Mouse (Mus musculus): ENCODE measurements around the gene Rp9. TPM values are rescaled to one million over a fixed set of nuclear protein-coding genes. Genes with fewer than 3 reads are reported as not detected.
A peak's percentile ranks its signal among the peaks of the same experiment; 100 is the strongest.
"Not testable (repeated sequence)": the region's sequence is repeated elsewhere in the genome, so short reads cannot be mapped to it uniquely, and the experiment has no call there.

Rp9 gene
- polyA plus RNA-seq, 1 experiment from 2014 or later, result 42.2 TPM

DNA sequence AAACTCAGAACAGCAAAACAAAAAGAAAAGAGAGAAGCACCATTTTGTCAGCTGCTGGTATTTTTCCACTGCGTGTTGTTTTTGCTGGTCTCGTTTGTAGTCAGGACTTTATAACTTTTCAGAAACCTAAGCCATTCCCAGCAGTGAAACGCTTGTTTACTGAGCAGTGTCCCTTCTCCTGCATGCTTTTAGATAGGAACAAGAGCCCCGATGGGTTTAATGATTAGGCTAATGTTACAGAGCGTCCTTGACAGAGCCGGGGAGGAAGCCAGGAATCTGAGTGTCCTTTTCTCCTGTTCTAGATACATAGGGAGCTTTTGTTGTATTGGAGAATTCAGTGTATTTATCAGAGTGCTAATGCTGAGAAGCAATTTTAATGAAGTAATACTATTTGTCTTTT, 52.0 kb downstream of the Rp9 start:
- Histone ChIP-seq H3K27me3 (ENCODE audit: insufficient read depth, low read length) (no peaks in the 10 kb centered on the region), H3K4me2 (ENCODE audit: low read depth, low read length) (no peak overlapping the region; the same call in 1 of the 2 replicates), H3K9me3 (ENCODE audit: low read length) (no peaks in the 10 kb centered on the region), H3K4me1 (ENCODE audit: insufficient read depth) (no peaks in the 10 kb centered on the region), H3K36me3 (replicated peaks; ENCODE audit: insufficient read depth, low read length) (no peaks in the 10 kb centered on the region), H3K4me3 (ENCODE audit: low read depth, low read length) (no peak overlapping the region), H3K27ac (ENCODE audit: low read depth) (no peak overlapping the region), H3K9ac (replicated peaks) (no peak overlapping the region)
- 49% methylated on average over 6 of the region's 6 CpGs for WGBS (ENCODE audit: insufficient replicate concordance)
- no peak for DNase-seq
- TF ChIP-seq EP300 (IDR thresholded peaks at IDR 0.05; ENCODE audit: low read depth) (no peak), CTCF (IDR thresholded peaks at IDR 0.05; ENCODE audit: low read depth) (no peak)
- no peak for ATAC-seq

DNA sequence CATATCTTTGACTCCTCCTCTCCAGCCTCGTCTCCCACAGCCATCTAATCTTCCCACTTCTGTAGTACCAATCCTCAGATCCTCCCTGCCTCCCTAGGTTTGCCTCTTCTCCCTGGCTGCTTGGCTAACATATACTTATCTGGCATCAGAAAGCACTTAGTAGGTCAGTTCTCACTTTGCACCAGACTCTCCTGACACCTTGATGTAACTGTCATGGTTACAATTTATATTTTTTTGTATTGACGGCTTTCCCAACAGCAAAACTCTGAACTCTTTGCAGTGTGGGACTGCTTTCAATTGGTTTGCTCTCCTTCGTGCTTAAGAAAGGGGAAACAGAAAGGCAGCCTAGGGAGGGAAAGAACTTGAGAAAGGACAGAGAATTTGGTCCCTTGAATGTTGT, 53.4 kb downstream of the Rp9 start:
- no peaks in the 10 kb centered on the region for H3K9me3 ChIP-seq (ENCODE audit: low read length)
- 60% methylated on average over 3 of the region's 3 CpGs for WGBS (ENCODE audit: insufficient replicate concordance)
- H3K9ac ChIP-seq (replicated peaks), result no peak overlapping the region
- no peak overlapping the region for H3K4me3 ChIP-seq (ENCODE audit: low read depth, low read length)
- H3K27ac ChIP-seq (ENCODE audit: low read depth), result no peak overlapping the region
- no peak overlapping the region for H3K4me2 ChIP-seq (ENCODE audit: low read depth, low read length)
- H3K27me3 ChIP-seq (ENCODE audit: insufficient read depth, low read length), result no peaks in the 10 kb centered on the region
- DNase-seq, result no peak
- peaks cover 3% of the 10 kb centered on the region; the same call in 1 of the 2 replicates for H3K4me1 ChIP-seq (ENCODE audit: insufficient read depth)
- H3K36me3 ChIP-seq (replicated peaks; ENCODE audit: insufficient read depth, low read length), result no peaks in the 10 kb centered on the region
- no peak for ATAC-seq
- no peak for TF ChIP-seq CTCF (IDR thresholded peaks at IDR 0.05; ENCODE audit: low read depth)
- no peak for TF ChIP-seq EP300 (IDR thresholded peaks at IDR 0.05; ENCODE audit: low read depth)

DNA sequence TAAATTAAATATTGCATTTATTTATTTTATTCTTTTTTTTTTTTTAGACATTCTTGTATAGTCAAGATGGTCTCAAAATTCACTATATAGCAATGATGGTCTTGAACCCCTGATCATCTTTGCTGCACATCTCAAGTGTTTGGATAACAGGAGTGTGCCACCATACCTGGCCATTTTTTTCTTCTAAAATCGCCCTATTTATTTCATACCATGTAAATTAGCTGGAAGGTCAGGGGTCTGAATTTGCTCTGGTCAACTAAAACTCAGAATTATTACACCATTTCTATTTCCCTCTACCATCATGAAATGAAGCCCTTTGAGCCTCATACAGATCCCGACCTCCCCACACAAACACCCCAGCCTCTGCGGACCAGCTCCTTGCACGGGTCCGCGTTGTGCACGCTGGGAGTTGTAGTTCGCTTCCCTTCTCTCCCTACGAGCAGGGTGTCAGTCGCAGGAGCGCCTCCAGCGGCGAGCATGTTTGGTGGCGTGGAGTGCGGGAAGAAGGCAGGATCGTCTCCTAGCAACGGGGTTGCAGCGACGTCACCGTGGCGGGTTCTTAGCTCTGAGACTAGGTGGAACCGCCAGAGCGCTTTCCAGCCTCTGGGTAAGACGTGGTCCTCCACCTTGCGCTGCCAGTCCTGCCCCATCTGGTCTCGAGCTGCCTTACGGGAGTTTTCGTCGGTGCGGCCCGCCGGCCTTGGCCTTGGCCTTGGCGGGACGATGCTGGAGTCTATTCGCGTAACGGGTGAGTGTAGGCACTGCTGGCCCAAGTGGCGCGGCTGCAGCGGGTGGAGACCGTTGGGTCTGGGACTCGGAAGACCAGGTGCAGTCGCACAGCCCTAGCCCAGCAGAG, 58.3 kb downstream of the Rp9 start, which contains the start of gene 9530077C05Rik:
Gene 9530077C05Rik (plus strand): TSS at position 512 of the 856 bp plus-strand sequence.
- DNase-seq, result peak; percentile 95
- WGBS (ENCODE audit: insufficient replicate concordance), result under 1% methylated on average over 43 of the region's 43 CpGs
- no peak within 1 kb of the TSS for H3K27ac ChIP-seq (ENCODE audit: low read depth)

DNA sequence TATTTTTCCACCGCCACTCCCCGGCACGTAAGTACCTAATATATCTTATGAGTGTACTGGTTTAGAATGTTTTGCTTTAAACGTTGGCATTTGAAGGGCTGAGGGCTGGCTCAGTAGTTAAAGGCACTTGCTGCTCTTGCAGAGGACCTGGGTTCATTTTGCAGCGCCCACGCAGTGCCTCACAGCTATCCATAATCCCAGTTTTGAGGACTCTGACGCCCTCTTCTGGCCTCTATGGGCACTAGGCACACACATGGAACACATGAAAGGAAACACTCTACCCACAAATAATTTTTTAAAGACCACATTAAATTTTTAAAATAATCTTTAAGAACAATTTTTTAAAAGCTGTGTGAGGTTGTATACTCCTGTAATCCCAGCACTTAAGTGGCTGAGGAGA, 60.0 kb downstream of the Rp9 start:
- DNase-seq, result no peak
- 81% methylated on average over 7 of the region's 7 CpGs for WGBS (ENCODE audit: insufficient replicate concordance)
- no peaks in the 10 kb centered on the region for H3K27me3 ChIP-seq (ENCODE audit: insufficient read depth, low read length)
- H3K4me3 ChIP-seq (ENCODE audit: low read depth, low read length), result no peak overlapping the region
- no peaks in the 10 kb centered on the region for H3K36me3 ChIP-seq (replicated peaks; ENCODE audit: insufficient read depth, low read length)
- no peak overlapping the region for H3K27ac ChIP-seq (ENCODE audit: low read depth)
- peaks cover 3% of the 10 kb centered on the region; the same call in 1 of the 2 replicates for H3K4me1 ChIP-seq (ENCODE audit: insufficient read depth)
- no peaks in the 10 kb centered on the region for H3K9me3 ChIP-seq (ENCODE audit: low read length)
- H3K4me2 ChIP-seq (ENCODE audit: low read depth, low read length), result no peak overlapping the region
- ATAC-seq, result no peak
- H3K9ac ChIP-seq (replicated peaks), result no peak overlapping the region
- TF ChIP-seq CTCF (IDR thresholded peaks at IDR 0.05; ENCODE audit: low read depth) (0 out of 2 replicates have a peak, but pooled peaks have one; percentile 5), EP300 (IDR thresholded peaks at IDR 0.05; ENCODE audit: low read depth) (no peak)

More for the DNA sequence above, 58.3 kb downstream of the Rp9 start, which contains the start of gene 9530077C05Rik:
- peaks cover 3% of the 10 kb centered on the region; the same call in 1 of the 2 replicates for H3K4me1 ChIP-seq (ENCODE audit: insufficient read depth)
- no peaks in the 10 kb centered on the region for H3K9me3 ChIP-seq (ENCODE audit: low read length)
- H3K4me3 ChIP-seq (ENCODE audit: low read depth, low read length), result peak within 1 kb of the TSS; percentile 58
- no peaks in the 10 kb centered on the region for H3K27me3 ChIP-seq (ENCODE audit: insufficient read depth, low read length)
- no peaks in the 10 kb centered on the region for H3K36me3 ChIP-seq (replicated peaks; ENCODE audit: insufficient read depth, low read length)
- peak within 1 kb of the TSS; percentile 85 for H3K4me2 ChIP-seq (ENCODE audit: low read depth, low read length)
- TF ChIP-seq CTCF (IDR thresholded peaks at IDR 0.05; ENCODE audit: low read depth) (peak; percentile 96), EP300 (IDR thresholded peaks at IDR 0.05; ENCODE audit: low read depth) (no peak)
- peak; percentile 99 for ATAC-seq
- H3K9ac ChIP-seq (replicated peaks), result peak within 1 kb of the TSS; percentile 54; the same call in 1 of the 2 replicates

DNA sequence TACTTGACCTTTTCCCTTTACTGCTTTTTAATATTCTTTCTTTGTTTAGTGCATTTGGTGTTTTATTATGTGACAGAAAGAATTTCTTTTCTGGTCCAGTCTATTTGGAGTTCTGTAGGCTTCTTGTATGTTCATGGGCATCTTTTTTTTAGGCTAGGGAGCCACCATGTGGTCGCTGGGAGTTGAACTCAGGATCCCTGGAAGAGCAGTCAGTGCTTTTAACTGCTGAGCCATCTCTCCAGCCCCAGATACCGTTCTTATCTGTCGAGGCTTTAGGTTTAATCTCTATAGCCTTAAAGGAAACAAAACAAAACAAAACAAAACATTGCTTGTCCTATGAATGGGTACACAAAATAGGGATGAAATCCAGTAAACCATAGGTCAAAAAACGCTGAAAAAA, 61.2 kb downstream of the Rp9 start:
- H3K4me3 ChIP-seq (ENCODE audit: low read depth, low read length); H3K9ac ChIP-seq (replicated peaks); ATAC-seq; DNase-seq; H3K4me2 ChIP-seq (ENCODE audit: low read depth, low read length); H3K27ac ChIP-seq (ENCODE audit: low read depth); H3K9me3 ChIP-seq (ENCODE audit: low read length); H3K27me3 ChIP-seq (ENCODE audit: insufficient read depth, low read length); H3K4me1 ChIP-seq (ENCODE audit: insufficient read depth); H3K36me3 ChIP-seq (replicated peaks; ENCODE audit: insufficient read depth, low read length): not testable (repeated sequence)
- WGBS (ENCODE audit: insufficient replicate concordance), result 18% methylated on average over 4 of the region's 4 CpGs
- peak; percentile 36; the same call in 1 of the 2 replicates for TF ChIP-seq CTCF (IDR thresholded peaks at IDR 0.05; ENCODE audit: low read depth)

DNA sequence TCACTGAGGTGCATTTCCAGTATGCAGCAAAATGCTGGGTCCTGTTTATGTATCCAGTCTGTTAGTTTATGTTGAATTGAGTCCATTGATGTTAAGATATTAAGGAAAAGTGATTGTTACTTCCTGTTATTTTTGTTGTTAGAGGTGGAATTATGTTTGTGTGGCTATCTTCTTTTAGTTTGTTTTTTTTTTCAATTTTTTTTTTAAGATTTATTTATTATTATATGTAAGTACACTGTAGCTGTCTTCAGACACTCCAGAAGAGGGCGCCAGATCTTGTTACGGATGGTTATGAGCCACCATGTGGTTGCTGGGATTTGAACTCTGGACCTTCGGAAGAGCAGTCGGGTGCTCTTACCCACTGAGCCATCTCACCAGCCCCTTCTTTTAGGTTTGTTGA, 61.9 kb downstream of the Rp9 start:
- H3K9me3 ChIP-seq (ENCODE audit: low read length), result not testable (repeated sequence)
- WGBS (ENCODE audit: insufficient replicate concordance), result 84% methylated on average over 4 of the region's 4 CpGs

More for the DNA sequence above, 61.9 kb downstream of the Rp9 start:
- not testable (repeated sequence) for H3K9ac ChIP-seq (replicated peaks); DNase-seq; H3K27me3 ChIP-seq (ENCODE audit: insufficient read depth, low read length); ATAC-seq; H3K4me3 ChIP-seq (ENCODE audit: low read depth, low read length); H3K4me1 ChIP-seq (ENCODE audit: insufficient read depth); H3K4me2 ChIP-seq (ENCODE audit: low read depth, low read length); H3K27ac ChIP-seq (ENCODE audit: low read depth); H3K36me3 ChIP-seq (replicated peaks; ENCODE audit: insufficient read depth, low read length)
